In the genomic region with DNA sequence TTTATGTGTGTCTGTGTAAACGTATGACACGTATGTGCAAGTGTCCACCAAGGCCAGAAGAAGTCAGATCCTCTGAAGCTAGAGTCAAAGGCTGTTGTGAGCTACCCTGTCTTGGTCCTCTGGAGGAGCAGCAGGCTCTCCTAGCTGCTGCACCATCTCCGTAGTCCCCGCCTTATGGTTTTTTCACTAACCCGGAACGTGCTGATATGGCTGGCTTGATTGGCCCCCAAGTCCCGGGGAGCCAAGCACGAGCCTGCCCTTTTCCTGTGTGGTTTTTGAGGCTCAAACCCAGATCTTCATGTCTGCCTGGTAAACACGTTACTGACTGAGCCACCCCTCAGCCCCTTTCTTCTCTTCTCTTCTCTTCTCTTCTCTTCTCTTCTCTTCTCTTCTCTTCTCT, we compare ENCODE assay signal across 12 mouse cellular contexts. TPM values are rescaled to one million over a fixed set of nuclear protein-coding genes. Genes with fewer than 3 reads are reported as not detected.
A peak's percentile ranks its signal among the peaks of the same experiment; 100 is the strongest.
DNase-seq lines count a peak whose midpoint lies in the region; ATAC-seq lines count a peak whose summit lies in the region.
"Had no signal": no experiment of that assay in that cellular context is flagged by ENCODE, and none has a peak within 500 bp of the region (broad histone marks: within the 10 kb centered on the region; RNA-seq: fewer than 3 reads in every experiment).

No protein-coding gene starts in this region.

- no peaks in the 10 kb centered on the region for H3K27me3 ChIP-seq in liver, embryonic 11.5 days (replicated peaks; ENCODE audit: control insufficient read depth, insufficient read depth, low read length)
- no peaks in the 10 kb centered on the region for H3K27me3 ChIP-seq in midbrain, embryonic 14.5 days (ENCODE audit: control insufficient read depth, insufficient read depth, low read length)
- H3K27me3 ChIP-seq: embryonic facial prominence, embryonic 12.5 days; hindbrain, embryonic 15.5 days; limb, embryonic 12.5 days had no signal

- no peaks in the 10 kb centered on the region for H3K36me3 ChIP-seq in liver, embryonic 11.5 days (ENCODE audit: control insufficient read depth, insufficient read depth, low read length)
- H3K36me3 ChIP-seq in midbrain, embryonic 14.5 days (ENCODE audit: control insufficient read depth, insufficient read depth, low read length), result no peaks in the 10 kb centered on the region
- H3K36me3 ChIP-seq: embryonic facial prominence, embryonic 12.5 days; hindbrain, embryonic 15.5 days had no signal

- H3K4me3 ChIP-seq in liver, embryonic 11.5 days (ENCODE audit: low read depth, low read length), result no peak overlapping the region
- H3K4me3 ChIP-seq in midbrain, embryonic 14.5 days (replicated peaks; ENCODE audit: low read depth, low read length), result no peak overlapping the region
- H3K4me3 ChIP-seq: embryonic facial prominence, embryonic 12.5 days; hindbrain, embryonic 15.5 days; limb, embryonic 12.5 days; myocyte had no signal

- peak overlapping the region; percentile 5; the same call in 1 of the 2 replicates for H3K4me2 ChIP-seq in liver, embryonic 11.5 days
- no peak overlapping the region for H3K4me2 ChIP-seq in midbrain, embryonic 14.5 days (ENCODE audit: low read length)
- H3K4me2 ChIP-seq: embryonic facial prominence, embryonic 12.5 days; hindbrain, embryonic 15.5 days; limb, embryonic 12.5 days had no signal

- ATAC-seq in liver, embryonic 11.5 days (replicated peaks; ENCODE audit: low FRiP score), result peak; percentile 86
- no peak for ATAC-seq in midbrain, embryonic 14.5 days (ENCODE audit: low FRiP score, low TSS enrichment)

- 41% methylated on average over 9 of the region's 9 CpGs for WGBS in liver, embryonic 11.5 days
- 94% methylated on average over 9 of the region's 9 CpGs for WGBS in midbrain, embryonic 14.5 days

- no peaks in the 10 kb centered on the region for H3K9me3 ChIP-seq in liver, embryonic 11.5 days (ENCODE audit: control insufficient read depth, low read length)
- no peaks in the 10 kb centered on the region for H3K9me3 ChIP-seq in midbrain, embryonic 14.5 days (ENCODE audit: control insufficient read depth, low read length)
- H3K9me3 ChIP-seq: embryonic facial prominence, embryonic 12.5 days; hindbrain, embryonic 15.5 days; limb, embryonic 12.5 days had no signal

- no peak overlapping the region for H3K9ac ChIP-seq in liver, embryonic 11.5 days (ENCODE audit: low read depth, low read length)
- no peak overlapping the region for H3K9ac ChIP-seq in midbrain, embryonic 14.5 days (replicated peaks; ENCODE audit: low read length)
- H3K9ac ChIP-seq: embryonic facial prominence, embryonic 12.5 days; hindbrain, embryonic 15.5 days; limb, embryonic 12.5 days had no signal

- H3K4me1 ChIP-seq in liver, embryonic 11.5 days (replicated peaks; ENCODE audit: control insufficient read depth, insufficient read depth, low read length), result peaks cover 20% of the 10 kb centered on the region
- H3K4me1 ChIP-seq in midbrain, embryonic 14.5 days (ENCODE audit: control insufficient read depth, insufficient read depth, low read length), result no peaks in the 10 kb centered on the region
- H3K4me1 ChIP-seq: hindbrain, embryonic 15.5 days had no signal

- no peak overlapping the region for H3K27ac ChIP-seq in liver, embryonic 11.5 days (ENCODE audit: low read depth, low read length)
- no peak overlapping the region for H3K27ac ChIP-seq in midbrain, embryonic 14.5 days (replicated peaks; ENCODE audit: low read depth, low read length)
- H3K27ac ChIP-seq: embryonic facial prominence, embryonic 12.5 days; hindbrain, embryonic 15.5 days had no signal

- DNase-seq in lung, postnatal 36 days, result peak; percentile 42
- DNase-seq in lung, postnatal 14 days, result no peak
- DNase-seq in liver, embryonic 11.5 days (ENCODE audit: low spot score), result no peak
- peak; percentile 39 for DNase-seq in spleen, adult 12 weeks (ENCODE audit: low spot score)
- no peak for DNase-seq in midbrain, embryonic 14.5 days
- no peak for DNase-seq in testis, postnatal 10 days (ENCODE audit: low spot score)
- no peak for DNase-seq in left cerebral cortex, adult 11 months (ENCODE audit: low spot score)
- DNase-seq in adipocyte (ENCODE audit: low spot score), result no peak

RNA-seq across cellular contexts. Expression of a gene that starts 21.0 kb away (rescaled TPM):
- 26.6 and 28.3 TPM in 2 replicates for polyA plus RNA-seq in liver, embryonic 11.5 days (2014; fragmentation: Nextera tagmentation; extraction: Ambion mirVana)
- 30.4 and 33.9 TPM in 2 replicates for polyA plus RNA-seq in midbrain, embryonic 14.5 days (2014; fragmentation: Nextera tagmentation; extraction: Ambion mirVana)

Comparison
In these comparisons a context has a peak if more than half of its experiments do, and no peak if none do; other contexts are left out.
1. DNase-seq: peak in lung, postnatal 36 days (single experiment) and spleen, adult 12 weeks (single experiment); none in lung, postnatal 14 days (single experiment), liver, embryonic 11.5 days (single experiment), midbrain, embryonic 14.5 days (single experiment), testis, postnatal 10 days (single experiment), left cerebral cortex, adult 11 months (single experiment) and adipocyte (single experiment).